Mouse (Mus musculus) small intestine, adult 2 months (tissue): ENCODE results near the gene Dtx1. TPM values are rescaled to one million over a fixed set of nuclear protein-coding genes. Genes with fewer than 3 reads are reported as not detected.
A peak's percentile ranks its signal among the peaks of the same experiment; 100 is the strongest.

ENCODE experiments used
- H3K27ac ChIP-seq: fragments of 200-500 bp; 2 replicates; pipeline ENCODE4 v1.5.1; 2012; ENCODE audit warnings: low read depth, low read length, control low read depth, inconsistent platforms; ENCODE audit not compliant: insufficient read depth
- H3K27me3 ChIP-seq: fragments of 200-500 bp; 2 replicates; pipeline ENCODE4 v1.6.1; 2012; ENCODE audit warnings: mild to moderate bottlenecking, moderate library complexity, low read length, inconsistent platforms; ENCODE audit not compliant: control insufficient read depth, insufficient read depth
- H3K36me3 ChIP-seq: fragments of 200-500 bp; 2 replicates; pipeline ENCODE4 v1.6.1; 2012; ENCODE audit warnings: mild to moderate bottlenecking, low read length, control low read depth, inconsistent platforms; ENCODE audit not compliant: control insufficient read depth, insufficient read depth
- H3K4me1 ChIP-seq: fragments of 200-500 bp; 2 replicates; pipeline ENCODE4 v1.6.1; 2012; ENCODE audit warnings: low read length, inconsistent platforms, mixed read lengths; ENCODE audit not compliant: control insufficient read depth, insufficient read depth, insufficient read length
- H3K4me3 ChIP-seq: fragments of 200-500 bp; 2 replicates; pipeline ENCODE4 v1.5.1; 2012; ENCODE audit warnings: low read depth, mild to moderate bottlenecking, control low read depth, inconsistent platforms, low read length, moderate library complexity
- CTCF ChIP-seq: fragments of 200-500 bp; IDR thresholded peaks from 2 replicates; pipeline ENCODE4 v1.5.1; 2012; ENCODE audit warnings: low read depth, mild to moderate bottlenecking, control low read depth, inconsistent platforms, low read length, moderate library complexity, mixed read lengths; ENCODE audit not compliant: insufficient replicate concordance, insufficient read length; ENCODE audit errors: extremely low read depth
- POLR2A ChIP-seq: fragments of 200-500 bp; IDR thresholded peaks from 2 replicates; pipeline ENCODE4 v1.6.1; 2012; ENCODE audit warnings: low read depth, mild to moderate bottlenecking, control low read depth, inconsistent platforms, low read length, moderate library complexity
- WGBS: fragments of 180-500 bp; shearing (Covaris S2); methylation state at CpG from one replicate; pipeline ENCODE4 v1.1.7; 2018; 5-methylcytosine and 5-hydroxymethylcytosine counted together
- polyA plus RNA-seq: library from polyadenylated mRNA; depleted of rRNA; stranded (reverse); fragments of >200 nt; gene quantifications from 2 replicates; pipeline ENCODE4 v1.2.3, GENCODE M21; 2012; rRNA removed

Gene Dtx1
- 18.1 and 31.1 TPM in 2 replicates for polyA plus RNA-seq

GRCm38 (mm10) chr5:120711827-120712226 is at the start of gene Dtx1:
Gene Dtx1, minus strand, starts transcription at chr5:120711927.
- Histone ChIP-seq H3K27ac (no peak within 1 kb of the TSS), H3K36me3 (no peaks in the 10 kb centered on the region), H3K4me1 (peaks cover 3% of the 10 kb centered on the region; the same call in 1 of the 2 replicates), H3K4me3 (peak within 1 kb of the TSS; percentile 68), H3K27me3 (peaks cover 10% of the 10 kb centered on the region)
- 37% methylated on average over 3 of the region's 3 CpGs for WGBS
- TF ChIP-seq POLR2A = no peak
- TF ChIP-seq CTCF = no peak

- WGBS = 80% methylated on average over 4 of the region's 4 CpGs
- Histone ChIP-seq H3K27me3 (no peaks in the 10 kb centered on the region), H3K4me1 (no peaks in the 10 kb centered on the region), H3K4me3 (no peak overlapping the region), H3K27ac (no peak overlapping the region), H3K36me3 (peaks cover 6% of the 10 kb centered on the region)
- TF ChIP-seq CTCF (no peak), POLR2A (no peak)
These were observed 42.5 kb upstream of the Dtx1 start for GRCm38 (mm10) chr5:120754215-120754614.

GRCm38 (mm10) chr5:120752786-120753185 is 41.1 kb upstream of the Dtx1 start:
- no peaks in the 10 kb centered on the region for H3K27me3 ChIP-seq
- H3K36me3 ChIP-seq = peaks cover 3% of the 10 kb centered on the region
- H3K4me1 ChIP-seq = no peaks in the 10 kb centered on the region
- no peak overlapping the region for H3K27ac ChIP-seq
- TF ChIP-seq CTCF (no peak), POLR2A (no peak)
- no peak overlapping the region for H3K4me3 ChIP-seq
- WGBS = 70% methylated on average over 3 of the region's 3 CpGs

- Histone ChIP-seq H3K36me3 (no peaks in the 10 kb centered on the region), H3K27ac (no peak overlapping the region), H3K4me3 (no peak overlapping the region), H3K27me3 (no peaks in the 10 kb centered on the region), H3K4me1 (no peaks in the 10 kb centered on the region)
- WGBS = 74% methylated on average over 3 of the region's 3 CpGs
- no peak for TF ChIP-seq CTCF
- TF ChIP-seq POLR2A = no peak
These were observed 39.5 kb upstream of the Dtx1 start for GRCm38 (mm10) chr5:120751206-120751605.

GRCm38 (mm10) chr5:120749688-120750087 is 38.0 kb upstream of the Dtx1 start, which contains the start of gene Oas2:
Gene Oas2, minus strand, starts transcription at chr5:120749853.
- peak within 1 kb of the TSS; percentile 42 for H3K4me3 ChIP-seq
- H3K4me1 ChIP-seq = no peaks in the 10 kb centered on the region
- WGBS = 25% methylated on average over 5 of the region's 5 CpGs
- no peak within 1 kb of the TSS for H3K27ac ChIP-seq
- no peaks in the 10 kb centered on the region for H3K36me3 ChIP-seq
- H3K27me3 ChIP-seq = no peaks in the 10 kb centered on the region
- TF ChIP-seq CTCF (no peak), POLR2A (peak; percentile 33; the same call in 1 of the 2 replicates)

- 3% methylated on average over 5 of the region's 5 CpGs for WGBS
- H3K4me1 ChIP-seq = no peaks in the 10 kb centered on the region
These were observed 34.7 kb upstream of the Dtx1 start for GRCm38 (mm10) chr5:120746451-120746850.

GRCm38 (mm10) chr5:120742125-120742524 is 30.4 kb upstream of the Dtx1 start:
- no peaks in the 10 kb centered on the region for H3K4me1 ChIP-seq
- no peak overlapping the region for H3K27ac ChIP-seq
- H3K27me3 ChIP-seq = peaks cover 2% of the 10 kb centered on the region; the same call in 1 of the 2 replicates
- H3K36me3 ChIP-seq = no peaks in the 10 kb centered on the region
- WGBS = 32% methylated on average over 4 of the region's 4 CpGs
- H3K4me3 ChIP-seq = no peak overlapping the region
- TF ChIP-seq CTCF = peak; percentile 50; the same call in 1 of the 2 replicates
- no peak for TF ChIP-seq POLR2A

More at GRCm38 (mm10) chr5:120746451-120746850, 34.7 kb upstream of the Dtx1 start:
- Histone ChIP-seq H3K27me3 (no peaks in the 10 kb centered on the region), H3K27ac (no peak overlapping the region), H3K36me3 (no peaks in the 10 kb centered on the region), H3K4me3 (no peak overlapping the region)
- TF ChIP-seq CTCF = no peak
- TF ChIP-seq POLR2A = no peak
